Mouse (Mus musculus) embryonic facial prominence, embryonic 15.5 days (tissue): ENCODE data around the gene Ifi211. TPM values are rescaled to one million over a fixed set of nuclear protein-coding genes. Genes with fewer than 3 reads are reported as not detected.
"Not testable (repeated sequence)": the region's sequence is repeated elsewhere in the genome, so short reads cannot be mapped to it uniquely, and the experiment has no call there.

Source experiments
- ATAC-seq: fragments of 200-750 bp; cut with Nextera tagmentation; 2 replicates; pipeline ENCODE4 v1.8.0; 2017; ENCODE audit warnings: low read depth, moderate TSS enrichment; ENCODE audit not compliant: insufficient number of reproducible peaks, low FRiP score, low TSS enrichment
- H3K27ac ChIP-seq: fragments of 300-500 bp; sonication (generic); replicated peaks from 2 replicates; pipeline ENCODE4 v1.5.1; 2015; ENCODE audit warnings: mild to moderate bottlenecking, inconsistent platforms
- H3K27me3 ChIP-seq: fragments of 300-500 bp; sonication (generic); 2 replicates; pipeline ENCODE4 v1.6.1; 2015; ENCODE audit warnings: inconsistent platforms
- H3K36me3 ChIP-seq: fragments of 300-500 bp; sonication (generic); 2 replicates; pipeline ENCODE4 v1.6.1; 2015; ENCODE audit warnings: mild to moderate bottlenecking, inconsistent platforms
- H3K4me1 ChIP-seq: fragments of 300-500 bp; sonication (generic); 2 replicates; pipeline ENCODE4 v1.6.1; 2015; ENCODE audit warnings: inconsistent platforms
- H3K4me2 ChIP-seq: fragments of 300-500 bp; sonication (generic); replicated peaks from 2 replicates; pipeline ENCODE4 v1.6.1; 2015; ENCODE audit warnings: mild to moderate bottlenecking, inconsistent platforms
- H3K4me3 ChIP-seq: fragments of 300-500 bp; sonication (generic); replicated peaks from 2 replicates; pipeline ENCODE4 v1.5.1; 2015; ENCODE audit warnings: mild to moderate bottlenecking, inconsistent platforms
- H3K9ac ChIP-seq: fragments of 300-500 bp; sonication (generic); 2 replicates; pipeline ENCODE4 v1.6.1; 2015; ENCODE audit warnings: inconsistent platforms
- H3K9me3 ChIP-seq: fragments of 300-500 bp; sonication (generic); replicated peaks from 2 replicates; pipeline ENCODE4 v1.6.1; 2016; ENCODE audit warnings: inconsistent platforms
- WGBS: fragments of 180-500 bp; shearing (Covaris S2); methylation state at CpG from one replicate; pipeline ENCODE4 v1.1.7; 2015; 5-methylcytosine and 5-hydroxymethylcytosine counted together
- polyA plus RNA-seq: library from polyadenylated mRNA; unstranded; fragments of >200 nt; fragmentation: Nextera tagmentation; extraction: Ambion mirVana; gene quantifications from 2 replicates; pipeline ENCODE4 v1.2.1, GENCODE M21; 2015

Gene Ifi211
- polyA plus RNA-seq, 1 experiment from 2014 or later, result 1.5 TPM

DNA sequence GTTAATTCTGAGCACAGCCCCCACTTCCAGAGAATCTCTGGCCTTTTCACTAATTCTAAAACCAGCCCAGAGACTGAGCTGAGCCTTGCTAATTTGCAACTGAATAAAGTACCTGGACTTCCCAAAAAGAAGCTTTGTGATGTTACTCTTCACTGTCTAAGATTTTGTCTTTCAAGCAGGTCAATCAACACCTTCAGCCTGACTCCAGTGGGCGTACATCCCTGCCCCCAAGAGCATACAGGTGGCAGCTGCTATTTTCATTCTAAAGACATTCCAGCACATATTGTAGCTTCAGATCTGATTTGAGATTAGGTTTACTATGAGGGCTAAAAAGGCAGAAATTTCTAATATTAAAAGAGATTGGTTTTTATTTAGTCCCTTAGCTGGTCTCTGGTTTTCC is 44.3 kb downstream of the Ifi211 start:
- H3K9ac ChIP-seq, H3K27ac ChIP-seq, H3K4me2 ChIP-seq, H3K36me3 ChIP-seq, H3K27me3 ChIP-seq, H3K4me3 ChIP-seq, H3K4me1 ChIP-seq, ATAC-seq, H3K9me3 ChIP-seq: not testable (repeated sequence)
- WGBS, result 81% methylated on average over 1 of the region's 1 CpGs

DNA sequence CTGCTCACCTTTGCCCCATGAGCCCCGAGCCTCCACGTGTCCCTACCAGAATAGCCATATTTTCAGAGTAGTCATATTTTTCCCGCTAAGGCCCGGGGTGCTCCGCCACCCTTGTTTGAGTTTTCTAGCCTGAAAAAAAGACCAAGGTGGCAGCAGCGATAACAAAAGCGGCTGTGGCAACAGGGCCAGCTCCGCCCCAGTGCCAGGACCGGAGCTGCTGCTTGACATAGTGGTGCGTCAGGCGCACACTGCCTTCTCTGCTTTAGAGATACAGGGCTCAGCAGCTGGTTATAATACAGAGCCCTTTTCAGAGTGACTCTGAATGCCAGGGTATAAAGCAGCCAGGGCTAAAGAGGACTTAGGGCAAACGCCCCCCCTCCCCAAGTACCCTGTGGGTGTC is 46.3 kb downstream of the Ifi211 start:
- WGBS, result 80% methylated on average over 12 of the region's 12 CpGs

DNA sequence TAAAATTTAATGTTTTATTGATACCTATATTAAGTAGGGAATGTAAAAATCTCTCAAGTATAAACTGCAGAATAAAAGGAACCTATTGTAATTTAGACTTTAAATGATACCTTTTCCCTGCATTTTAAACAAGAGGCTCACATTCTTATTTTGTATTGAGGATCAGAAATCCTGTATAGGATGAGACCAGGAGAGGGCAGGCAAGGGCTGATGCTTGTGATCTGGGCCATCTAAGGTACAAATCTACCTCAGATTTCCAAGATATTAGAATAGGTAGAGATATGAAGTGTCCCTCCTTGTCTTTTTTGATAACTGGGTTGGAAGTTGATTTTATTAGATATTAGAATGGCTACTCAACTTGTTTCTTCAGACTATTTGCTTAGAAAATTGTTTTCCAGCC is 59.1 kb downstream of the Ifi211 start:
- H3K4me2 ChIP-seq, H3K4me1 ChIP-seq, H3K9me3 ChIP-seq, H3K27me3 ChIP-seq, H3K4me3 ChIP-seq, H3K27ac ChIP-seq, H3K36me3 ChIP-seq, H3K9ac ChIP-seq, ATAC-seq: not testable (repeated sequence)

More for the DNA sequence above, 46.3 kb downstream of the Ifi211 start:
- no peak overlapping the region for H3K4me3 ChIP-seq
- no peaks in the 10 kb centered on the region for H3K9me3 ChIP-seq
- H3K36me3 ChIP-seq, result no peaks in the 10 kb centered on the region
- no peak overlapping the region for H3K9ac ChIP-seq
- no peak overlapping the region for H3K27ac ChIP-seq
- H3K4me1 ChIP-seq, result no peaks in the 10 kb centered on the region
- no peak overlapping the region for H3K4me2 ChIP-seq
- no peak for ATAC-seq
- no peaks in the 10 kb centered on the region for H3K27me3 ChIP-seq

DNA sequence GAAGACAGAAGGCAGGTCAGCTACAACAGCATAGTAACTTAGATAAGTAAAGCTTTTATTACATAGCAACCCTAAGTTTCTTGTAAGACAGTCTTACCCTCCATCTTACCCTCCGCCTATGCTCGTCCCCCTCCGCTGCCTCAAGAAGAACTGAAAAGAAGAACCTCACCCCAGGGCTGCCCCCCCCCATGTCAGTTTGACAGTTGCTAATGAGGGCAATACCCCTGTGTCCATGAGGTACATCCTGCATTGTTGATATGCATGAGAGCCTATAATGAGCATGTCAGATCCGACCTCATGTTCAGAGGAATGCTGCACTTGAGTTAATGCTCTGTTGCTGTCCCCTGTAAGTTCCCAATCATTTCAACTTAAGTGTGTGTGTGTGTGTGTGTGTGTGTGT is 60.0 kb downstream of the Ifi211 start:
- WGBS, result 70% methylated on average over 4 of the region's 4 CpGs
- not testable (repeated sequence) for H3K36me3 ChIP-seq, H3K4me1 ChIP-seq, H3K9ac ChIP-seq, H3K27me3 ChIP-seq, H3K4me2 ChIP-seq, H3K9me3 ChIP-seq, H3K27ac ChIP-seq, ATAC-seq, H3K4me3 ChIP-seq

Other genes starting within 250 kb of the Ifi211 start
- 0.08 TPM in 1 of 2 replicates, not detected in the other for gene Ifi208, start 239.4 kb downstream of the Ifi211 start, polyA plus RNA-seq
- gene Ifi207, start 171.3 kb downstream of the Ifi211 start, polyA plus RNA-seq, result 1.5 and 1.6 TPM in 2 replicates
- 2.9 and 3.1 TPM in 2 replicates for gene Ifi204, start 146.1 kb downstream of the Ifi211 start, polyA plus RNA-seq
- gene Mndal, start 29.4 kb upstream of the Ifi211 start, polyA plus RNA-seq, result 2.0 and 2.9 TPM in 2 replicates
- gene Ifi203, start 29.6 kb upstream of the Ifi211 start, polyA plus RNA-seq, result 0.85 and 1.3 TPM in 2 replicates
- gene Ifi202b, start 69.7 kb upstream of the Ifi211 start, polyA plus RNA-seq, result 2.7 and 3.0 TPM in 2 replicates
- gene Ifi205, start 118.8 kb upstream of the Ifi211 start, polyA plus RNA-seq, result 0.16 and 0.62 TPM in 2 replicates
- gene Olfr433, start 127.7 kb upstream of the Ifi211 start, polyA plus RNA-seq, result 0.05 TPM in 1 of 2 replicates, not detected in the other
- not detected in 2 replicates for gene Olfr432, start 136.2 kb upstream of the Ifi211 start, polyA plus RNA-seq
- 0.23 and 0.28 TPM in 2 replicates for gene Olfr430, start 153.6 kb upstream of the Ifi211 start, polyA plus RNA-seq
- 0.11 and 0.17 TPM in 2 replicates for gene Olfr429, start 171.3 kb upstream of the Ifi211 start, polyA plus RNA-seq
- not detected in 2 replicates for gene Olfr427, start 183.8 kb upstream of the Ifi211 start, polyA plus RNA-seq
- 0.17 and 0.24 TPM in 2 replicates for gene Olfr231, start 208.1 kb upstream of the Ifi211 start, polyA plus RNA-seq
- gene Olfr424, start 218.5 kb upstream of the Ifi211 start, polyA plus RNA-seq, result 0.13 and 0.19 TPM in 2 replicates
- 0.11 and 0.15 TPM in 2 replicates for gene Olfr420, start 242.6 kb upstream of the Ifi211 start, polyA plus RNA-seq